Mouse (Mus musculus) stomach, postnatal 0 days (tissue): ENCODE results near the gene Rngtt. TPM values are rescaled to one million over a fixed set of nuclear protein-coding genes. Genes with fewer than 3 reads are reported as not detected.

Source experiments
- ATAC-seq: fragments of 200-750 bp; cut with Nextera tagmentation; 2 replicates; pipeline ENCODE4 v1.8.0; 2017; ENCODE audit not compliant: low FRiP score, low TSS enrichment
- DNase-seq: peaks from one replicate; pipeline ENCODE4 v3.0.0-alpha.2; 2016; ENCODE audit warnings: low spot score
- H3K27ac ChIP-seq: fragments of 300-500 bp; sonication (generic); replicated peaks from 2 replicates; pipeline ENCODE4 v1.5.1; 2014; ENCODE audit warnings: mild to moderate bottlenecking, control low read depth
- H3K27me3 ChIP-seq: fragments of 300-500 bp; sonication (generic); 2 replicates; pipeline ENCODE4 v1.6.1; 2014; ENCODE audit warnings: low read length; ENCODE audit not compliant: control insufficient read depth, insufficient read depth
- H3K36me3 ChIP-seq: fragments of 300-500 bp; sonication (generic); 2 replicates; pipeline ENCODE4 v1.6.1; 2014; ENCODE audit warnings: low read length, mixed read lengths; ENCODE audit not compliant: control insufficient read depth, insufficient read depth
- H3K4me1 ChIP-seq: fragments of 300-500 bp; sonication (generic); replicated peaks from 2 replicates; pipeline ENCODE4 v1.6.1; 2014; ENCODE audit warnings: antibody characterized with exemption; ENCODE audit not compliant: control insufficient read depth, insufficient read depth
- H3K4me2 ChIP-seq: fragments of 300-500 bp; sonication (generic); replicated peaks from 2 replicates; pipeline ENCODE4 v1.6.1; 2014; ENCODE audit warnings: low read depth, mild to moderate bottlenecking, control low read depth, moderate library complexity
- H3K4me3 ChIP-seq: fragments of 300-500 bp; sonication (generic); 2 replicates; pipeline ENCODE4 v1.5.1; 2014; ENCODE audit warnings: low read depth, low read length, control low read depth
- H3K9ac ChIP-seq: fragments of 300-500 bp; sonication (generic); 2 replicates; pipeline ENCODE4 v1.6.1; 2014; ENCODE audit warnings: mild to moderate bottlenecking, low read length, control low read depth, mixed read lengths
- H3K9me3 ChIP-seq: fragments of 300-500 bp; sonication (generic); 2 replicates; pipeline ENCODE4 v1.6.1; 2016; ENCODE audit warnings: low read length; ENCODE audit not compliant: control insufficient read depth
- CTCF ChIP-seq: IDR thresholded peaks from 2 replicates; pipeline ENCODE4 v1.5.1; 2016; ENCODE audit warnings: antibody characterized with exemption, low read depth, mild to moderate bottlenecking, moderate library complexity
- EP300 ChIP-seq: optimal IDR thresholded peaks from 2 replicates; pipeline ENCODE3; 2016; ENCODE audit warnings: antibody characterized with exemption
- WGBS: fragments of 180-500 bp; shearing (Covaris S2); extraction: QIAGEN DNeasy Blood & Tissue Kit; methylation state at CpG from one replicate; pipeline ENCODE4 v1.1.7; 2014; 5-methylcytosine and 5-hydroxymethylcytosine counted together
- polyA plus RNA-seq: library from polyadenylated mRNA; unstranded; fragments of >200 nt; fragmentation: Nextera tagmentation; extraction: Ambion mirVana; gene quantifications from 2 replicates; pipeline ENCODE4 v1.2.1, GENCODE M21; 2015

The Rngtt gene
- polyA plus RNA-seq, 1 experiment from 2014 or later = 9.6 TPM

- no peak overlapping the region for H3K4me3 ChIP-seq
- DNase-seq = no peak
- H3K9ac ChIP-seq = no peak overlapping the region
- no peaks in the 10 kb centered on the region for H3K36me3 ChIP-seq
- no peaks in the 10 kb centered on the region for H3K27me3 ChIP-seq
- H3K27ac ChIP-seq = no peak overlapping the region
- TF ChIP-seq EP300 (no peak), CTCF (no peak)
- no peak overlapping the region for H3K4me2 ChIP-seq
- no peaks in the 10 kb centered on the region for H3K9me3 ChIP-seq
- H3K4me1 ChIP-seq = no peaks in the 10 kb centered on the region
- no peak for ATAC-seq
Observed at GRCm38 (mm10) chr4:33481721-33482120, 171.6 kb downstream of the Rngtt start.

GRCm38 (mm10) chr4:33486050-33486449 is 175.9 kb downstream of the Rngtt start:
- H3K27ac ChIP-seq = no peak overlapping the region
- H3K4me3 ChIP-seq = no peak overlapping the region
- DNase-seq = no peak
- ATAC-seq = no peak
- no peak for TF ChIP-seq CTCF
- no peak for TF ChIP-seq EP300
- no peaks in the 10 kb centered on the region for H3K27me3 ChIP-seq
- H3K9me3 ChIP-seq = no peaks in the 10 kb centered on the region
- no peaks in the 10 kb centered on the region for H3K36me3 ChIP-seq
- no peak overlapping the region for H3K4me2 ChIP-seq
- H3K9ac ChIP-seq = no peak overlapping the region
- no peaks in the 10 kb centered on the region for H3K4me1 ChIP-seq
- WGBS = 74% methylated on average over 1 of the region's 1 CpGs

GRCm38 (mm10) chr4:33491108-33491507 is 181.0 kb downstream of the Rngtt start:
- H3K9me3 ChIP-seq = no peaks in the 10 kb centered on the region
- no peaks in the 10 kb centered on the region for H3K27me3 ChIP-seq
- H3K4me1 ChIP-seq = no peaks in the 10 kb centered on the region
- no peak overlapping the region for H3K9ac ChIP-seq
- H3K4me2 ChIP-seq = no peak overlapping the region
- H3K4me3 ChIP-seq = no peak overlapping the region
- no peak overlapping the region for H3K27ac ChIP-seq
- DNase-seq (no peak), ATAC-seq (no peak)
- H3K36me3 ChIP-seq = no peaks in the 10 kb centered on the region
- 41% methylated on average over 1 of the region's 1 CpGs for WGBS
- TF ChIP-seq CTCF (no peak), EP300 (no peak)

GRCm38 (mm10) chr4:33494377-33494776 is 184.3 kb downstream of the Rngtt start:
- Histone ChIP-seq H3K27ac (no peak overlapping the region), H3K4me2 (no peak overlapping the region), H3K27me3 (no peaks in the 10 kb centered on the region), H3K4me3 (no peak overlapping the region), H3K9ac (no peak overlapping the region), H3K9me3 (no peaks in the 10 kb centered on the region), H3K4me1 (no peaks in the 10 kb centered on the region), H3K36me3 (no peaks in the 10 kb centered on the region)
- ATAC-seq (no peak), DNase-seq (no peak)
- WGBS = 97% methylated on average over 2 of the region's 2 CpGs
- no peak for TF ChIP-seq CTCF
- TF ChIP-seq EP300 = no peak

GRCm38 (mm10) chr4:33496985-33497384 is 186.9 kb downstream of the Rngtt start:
- ATAC-seq (no peak), DNase-seq (no peak)
- TF ChIP-seq EP300 = no peak
- TF ChIP-seq CTCF = no peak
- no peak overlapping the region for H3K4me3 ChIP-seq
- WGBS = 50% methylated on average over 2 of the region's 2 CpGs
- no peaks in the 10 kb centered on the region for H3K27me3 ChIP-seq
- no peaks in the 10 kb centered on the region for H3K4me1 ChIP-seq
- H3K9ac ChIP-seq = no peak overlapping the region
- H3K27ac ChIP-seq = no peak overlapping the region
- H3K36me3 ChIP-seq = peaks cover 3% of the 10 kb centered on the region; the same call in 1 of the 2 replicates
- no peak overlapping the region for H3K4me2 ChIP-seq
- no peaks in the 10 kb centered on the region for H3K9me3 ChIP-seq

DNA sequence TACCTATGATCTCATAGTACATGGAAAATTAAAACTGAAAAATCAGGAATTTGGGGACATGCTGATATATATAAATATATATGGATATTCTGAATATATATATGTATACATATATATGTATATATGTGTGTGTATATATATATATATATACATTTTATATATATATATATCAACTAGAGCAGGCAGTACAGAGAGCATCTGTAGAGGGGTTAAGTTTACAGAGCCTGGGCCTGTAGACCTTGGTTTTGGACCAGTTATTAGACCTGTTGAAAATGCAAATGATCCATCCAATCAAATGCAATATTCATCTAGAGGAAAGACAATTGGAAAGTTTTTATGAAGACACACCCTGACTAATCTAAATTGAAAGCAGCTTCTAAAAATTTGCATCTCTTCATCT is 187.5 kb downstream of the Rngtt start:
- Histone ChIP-seq H3K9me3 (no peaks in the 10 kb centered on the region), H3K27me3 (no peaks in the 10 kb centered on the region), H3K9ac (no peak overlapping the region), H3K4me1 (no peaks in the 10 kb centered on the region), H3K27ac (no peak overlapping the region), H3K36me3 (peaks cover 3% of the 10 kb centered on the region; the same call in 1 of the 2 replicates), H3K4me2 (no peak overlapping the region), H3K4me3 (no peak overlapping the region)
- ATAC-seq (no peak), DNase-seq (no peak)
- no peak for TF ChIP-seq EP300
